ENCODE assay signal across 8 mouse cellular contexts in the genomic region with DNA sequence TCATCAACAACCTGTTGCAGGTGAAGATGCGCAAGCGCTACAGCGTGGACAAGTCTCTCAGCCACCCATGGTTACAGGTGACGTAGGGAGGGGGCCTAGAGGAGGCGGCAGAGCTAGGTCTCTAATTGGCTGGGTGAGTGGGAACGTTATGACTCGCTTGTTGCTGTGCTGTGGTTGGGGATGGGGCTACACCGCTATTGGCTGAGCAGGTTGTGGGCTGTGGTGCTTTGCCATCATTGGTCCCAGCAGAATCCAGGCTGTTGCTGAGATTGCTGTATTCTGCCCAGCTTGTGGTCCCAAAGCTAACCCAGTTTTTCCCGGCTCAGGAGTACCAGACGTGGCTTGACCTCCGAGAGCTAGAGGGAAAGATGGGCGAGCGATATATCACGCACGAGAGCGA. TPM values are rescaled to one million over a fixed set of nuclear protein-coding genes. Genes with fewer than 3 reads are reported as not detected.
DNase-seq lines count a peak whose midpoint lies in the region; ATAC-seq and TF ChIP-seq lines count a peak whose summit lies in the region.

No protein-coding gene starts in this region.

- no peak for TF ChIP-seq POLR2A in brain, embryonic 14.5 days (IDR thresholded peaks at IDR 0.05; ENCODE audit: borderline replicate concordance, extremely low read depth, insufficient read depth, insufficient read length, poor library complexity, severe bottlenecking)

- H3K4me1 ChIP-seq in forebrain, embryonic 13.5 days, result 0 out of 2 replicates have a peak, but pooled peaks cover 9% of the 10 kb centered on the region
- peaks cover 6% of the 10 kb centered on the region; the same call in 1 of the 2 replicates for H3K4me1 ChIP-seq in stomach, embryonic 16.5 days (ENCODE audit: control insufficient read depth, insufficient read depth, low read length)

- DNase-seq in adrenal gland, adult 2 months, result peak; percentile 54
- no peak for DNase-seq in adrenal gland, postnatal 4 days (ENCODE audit: low spot score in 2 of 2)
- DNase-seq in brain, embryonic 14.5 days (ENCODE audit: low read depth), result peak; percentile 97
- DNase-seq in layer of hippocampus, adult 9-11 months, result peak; percentile 97
- DNase-seq in mesoderm, embryonic 11.5 days (ENCODE audit: low read depth, low spot score), result peak; percentile 86
- no peak for DNase-seq in spleen, postnatal 36 days (ENCODE audit: low spot score in 2 of 2)

- H3K36me3 ChIP-seq in forebrain, embryonic 13.5 days (ENCODE audit: poor library complexity, severe bottlenecking), result peaks cover 32% of the 10 kb centered on the region
- peaks cover 5% of the 10 kb centered on the region for H3K36me3 ChIP-seq in stomach, embryonic 16.5 days (ENCODE audit: control insufficient read depth, insufficient read depth, low read length)

- no peaks in the 10 kb centered on the region for H3K27me3 ChIP-seq in forebrain, embryonic 13.5 days
- no peaks in the 10 kb centered on the region for H3K27me3 ChIP-seq in stomach, embryonic 16.5 days (ENCODE audit: control insufficient read depth, insufficient read depth, low read length)

- peak overlapping the region; percentile 58 for H3K9ac ChIP-seq in forebrain, embryonic 13.5 days
- no peak overlapping the region for H3K9ac ChIP-seq in stomach, embryonic 16.5 days (ENCODE audit: low read length)

- ATAC-seq in forebrain, embryonic 13.5 days, result peak; percentile 98
- peak; percentile 91 for ATAC-seq in stomach, embryonic 16.5 days (ENCODE audit: insufficient read depth, low FRiP score)

- H3K9me3 ChIP-seq in forebrain, embryonic 13.5 days (replicated peaks), result no peaks in the 10 kb centered on the region
- H3K9me3 ChIP-seq in stomach, embryonic 16.5 days (replicated peaks; ENCODE audit: control insufficient read depth, low read length), result no peaks in the 10 kb centered on the region

- 8% methylated on average over 16 of the region's 16 CpGs for WGBS in forebrain, embryonic 13.5 days
- 34% methylated on average over 16 of the region's 16 CpGs for WGBS in stomach, embryonic 16.5 days

- TF ChIP-seq CTCF in brain, embryonic 14.5 days (IDR thresholded peaks at IDR 0.05; ENCODE audit: borderline replicate concordance, extremely low read depth, insufficient read depth, insufficient read length), result no peak

- peak overlapping the region; percentile 56 for H3K4me2 ChIP-seq in forebrain, embryonic 13.5 days
- H3K4me2 ChIP-seq in stomach, embryonic 16.5 days (ENCODE audit: low read depth, low read length), result peak overlapping the region; percentile 31; the same call in 1 of the 2 replicates

- peak overlapping the region; percentile 69 for H3K27ac ChIP-seq in forebrain, embryonic 13.5 days
- H3K27ac ChIP-seq in stomach, embryonic 16.5 days (ENCODE audit: low read length), result no peak overlapping the region

- peak overlapping the region; percentile 32 for H3K4me3 ChIP-seq in forebrain, embryonic 13.5 days
- H3K4me3 ChIP-seq in stomach, embryonic 16.5 days (replicated peaks; ENCODE audit: low read length), result peak overlapping the region; percentile 6; the same call in 1 of the 2 replicates

RNA-seq across cellular contexts. Expression of gene Dact3, which starts 5.6 kb away (rescaled TPM):
- total RNA-seq in adrenal gland, adult 2 months (2021), result 1 to 10 TPM; 2.5 to 5.3 TPM
- polyA plus RNA-seq in adrenal gland, adult 2 months (2012; rRNA removed), result 16.2 and 22.1 TPM in 2 replicates
- total RNA-seq in adrenal gland, postnatal 4 days (2021), result 10 to 100 TPM; 12.7 to 13.7 TPM
- 41.7 and 43.6 TPM in 2 replicates for polyA plus RNA-seq in brain, embryonic 14.5 days (2012; rRNA removed)
- 2.0 and 2.3 TPM in 2 replicates for polyA plus RNA-seq in forebrain, embryonic 13.5 days (2015; fragmentation: Nextera tagmentation; extraction: Ambion mirVana)
- 2.3 TPM in 2 replicates for polyA plus RNA-seq in stomach, embryonic 16.5 days (2015; fragmentation: Nextera tagmentation; extraction: Ambion mirVana)

RNA-seq across cellular contexts. Expression of gene Gng8, which starts 22.1 kb away (rescaled TPM):
- under 1 TPM; 0.43 to 0.69 TPM for total RNA-seq in adrenal gland, adult 2 months (2021)
- 1.0 and 1.7 TPM in 2 replicates for polyA plus RNA-seq in adrenal gland, adult 2 months (2012; rRNA removed)
- total RNA-seq in adrenal gland, postnatal 4 days (2021), result 1 to 10 TPM; 2.4 to 4.0 TPM
- 11.5 and 15.5 TPM in 2 replicates for polyA plus RNA-seq in brain, embryonic 14.5 days (2012; rRNA removed)
- polyA plus RNA-seq in forebrain, embryonic 13.5 days (2015; fragmentation: Nextera tagmentation; extraction: Ambion mirVana), result 9.2 and 18.2 TPM in 2 replicates
- 9.7 and 12.0 TPM in 2 replicates for polyA plus RNA-seq in stomach, embryonic 16.5 days (2015; fragmentation: Nextera tagmentation; extraction: Ambion mirVana)

RNA-seq across cellular contexts. Expression of gene Prkd2, which starts 26.8 kb away (rescaled TPM):
- total RNA-seq in adrenal gland, adult 2 months (2021), result 10 to 100 TPM; 16.0 to 18.4 TPM
- 39.2 and 47.2 TPM in 2 replicates for polyA plus RNA-seq in adrenal gland, adult 2 months (2012; rRNA removed)
- total RNA-seq in adrenal gland, postnatal 4 days (2021), result 10 to 100 TPM; 22.0 to 22.2 TPM
- polyA plus RNA-seq in brain, embryonic 14.5 days (2012; rRNA removed), result 13.9 and 14.0 TPM in 2 replicates
- polyA plus RNA-seq in forebrain, embryonic 13.5 days (2015; fragmentation: Nextera tagmentation; extraction: Ambion mirVana), result 7.7 and 8.3 TPM in 2 replicates
- 11.1 and 11.8 TPM in 2 replicates for polyA plus RNA-seq in stomach, embryonic 16.5 days (2015; fragmentation: Nextera tagmentation; extraction: Ambion mirVana)

RNA-seq across cellular contexts. Expression of gene Ptgir, which starts 36.8 kb away (rescaled TPM):
- total RNA-seq in adrenal gland, adult 2 months (2021), result 1 to 10 TPM in 1 of 2 experiments, under 1 TPM in 1; 0.98 to 3.8 TPM
- 4.0 and 4.8 TPM in 2 replicates for polyA plus RNA-seq in adrenal gland, adult 2 months (2012; rRNA removed)
- total RNA-seq in adrenal gland, postnatal 4 days (2021), result 1 to 10 TPM; 1.7 to 2.0 TPM
- polyA plus RNA-seq in brain, embryonic 14.5 days (2012; rRNA removed), result 0.47 and 0.75 TPM in 2 replicates
- polyA plus RNA-seq in forebrain, embryonic 13.5 days (2015; fragmentation: Nextera tagmentation; extraction: Ambion mirVana), result 0.14 and 0.37 TPM in 2 replicates
- 3.0 and 3.2 TPM in 2 replicates for polyA plus RNA-seq in stomach, embryonic 16.5 days (2015; fragmentation: Nextera tagmentation; extraction: Ambion mirVana)

RNA-seq across cellular contexts. Expression of gene Fkrp, which starts 53.0 kb away (rescaled TPM):
- total RNA-seq in adrenal gland, adult 2 months (2021), result 10 to 100 TPM; 23.9 to 29.5 TPM
- 46.3 and 49.6 TPM in 2 replicates for polyA plus RNA-seq in adrenal gland, adult 2 months (2012; rRNA removed)
- 10 to 100 TPM; 26.3 to 29.0 TPM for total RNA-seq in adrenal gland, postnatal 4 days (2021)
- polyA plus RNA-seq in brain, embryonic 14.5 days (2012; rRNA removed), result 35.1 and 47.7 TPM in 2 replicates
- 24.0 and 28.0 TPM in 2 replicates for polyA plus RNA-seq in forebrain, embryonic 13.5 days (2015; fragmentation: Nextera tagmentation; extraction: Ambion mirVana)
- 18.1 and 21.4 TPM in 2 replicates for polyA plus RNA-seq in stomach, embryonic 16.5 days (2015; fragmentation: Nextera tagmentation; extraction: Ambion mirVana)

Comparison
In these comparisons a context has a peak if more than half of its experiments do, and no peak if none do; other contexts are left out.
1. DNase-seq: peak in adrenal gland, adult 2 months (single experiment), brain, embryonic 14.5 days (single experiment), layer of hippocampus, adult 9-11 months (single experiment) and mesoderm, embryonic 11.5 days (single experiment); none in adrenal gland, postnatal 4 days (0 of 2) and spleen, postnatal 36 days (0 of 2).